ENCODE assay signal across 8 mouse cellular contexts in genomic region chr15:88827991-88828799, GRCm38 (mm10). TPM values are rescaled to one million over a fixed set of nuclear protein-coding genes. Genes with fewer than 3 reads are reported as not detected.
A peak's percentile ranks its signal among the peaks of the same experiment; 100 is the strongest.
DNase-seq lines count a peak whose midpoint lies in the region; ATAC-seq and TF ChIP-seq lines count a peak whose summit lies in the region.

No protein-coding gene starts in this region.

- DNase-seq in CD8-positive naive resting alpha-beta T cell, adult 2 months (ENCODE audit: low read depth in 2 of 2, low spot score in 2 of 2): peak; percentile 32 to 49
- DNase-seq in adrenal gland, postnatal 14 days: peak; percentile 77
- DNase-seq in retina, embryonic 14.5 days (ENCODE audit: low spot score): peak; percentile 73
- peak; percentile 82 for DNase-seq in thymus, postnatal 4 days

- no peaks in the 10 kb centered on the region for H3K4me1 ChIP-seq in embryonic fibroblast, embryonic 13.5 days (ENCODE audit: control insufficient read depth, insufficient read depth, low read length)
- H3K4me1 ChIP-seq in heart, embryonic 13.5 days: peaks cover 47% of the 10 kb centered on the region
- peaks cover 7% of the 10 kb centered on the region; the same call in 1 of the 2 replicates for H3K4me1 ChIP-seq in kidney, embryonic 14.5 days (ENCODE audit: control insufficient read depth, insufficient read depth, low read length)
- H3K4me1 ChIP-seq in lung, embryonic 15.5 days: peaks cover 7% of the 10 kb centered on the region

- no peak for ATAC-seq in heart, embryonic 13.5 days (ENCODE audit: extremely low read depth, insufficient number of reproducible peaks, low FRiP score, low TSS enrichment)
- peak; percentile 50 for ATAC-seq in kidney, embryonic 14.5 days (ENCODE audit: low FRiP score, low TSS enrichment)
- ATAC-seq in lung, embryonic 15.5 days (ENCODE audit: borderline replicate concordance, extremely low read depth, low FRiP score, low TSS enrichment): peak; percentile 43

- H3K27me3 ChIP-seq in heart, embryonic 13.5 days (replicated peaks): no peaks in the 10 kb centered on the region
- no peaks in the 10 kb centered on the region for H3K27me3 ChIP-seq in kidney, embryonic 14.5 days (ENCODE audit: control insufficient read depth, insufficient read depth, low read length)
- H3K27me3 ChIP-seq in lung, embryonic 15.5 days: no peaks in the 10 kb centered on the region

- WGBS in heart, embryonic 13.5 days: 19% methylated on average over 9 of the region's 9 CpGs
- WGBS in kidney, embryonic 14.5 days: 27% methylated on average over 9 of the region's 9 CpGs
- 20% methylated on average over 9 of the region's 9 CpGs for WGBS in lung, embryonic 15.5 days

- no peak for TF ChIP-seq POLR2A in embryonic fibroblast, embryonic 13.5 days (IDR thresholded peaks at IDR 0.05; ENCODE audit: low read depth, low read length)

- 0 out of 2 replicates have a peak overlapping the region, but pooled peaks have one; percentile 8 for H3K9ac ChIP-seq in heart, embryonic 13.5 days
- H3K9ac ChIP-seq in kidney, embryonic 14.5 days (ENCODE audit: low read depth, low read length): no peak overlapping the region
- H3K9ac ChIP-seq in lung, embryonic 15.5 days: no peak overlapping the region

- H3K36me3 ChIP-seq in heart, embryonic 13.5 days: peaks cover 36% of the 10 kb centered on the region
- H3K36me3 ChIP-seq in kidney, embryonic 14.5 days (ENCODE audit: control insufficient read depth, insufficient read depth, low read length): peaks cover 31% of the 10 kb centered on the region
- H3K36me3 ChIP-seq in lung, embryonic 15.5 days: peaks cover 27% of the 10 kb centered on the region

- H3K4me2 ChIP-seq in heart, embryonic 13.5 days: no peak overlapping the region
- H3K4me2 ChIP-seq in kidney, embryonic 14.5 days (replicated peaks; ENCODE audit: low read depth, low read length): no peak overlapping the region
- no peak overlapping the region for H3K4me2 ChIP-seq in lung, embryonic 15.5 days

- H3K27ac ChIP-seq in embryonic fibroblast, embryonic 13.5 days (ENCODE audit: insufficient read depth, low read length): no peak overlapping the region
- no peak overlapping the region for H3K27ac ChIP-seq in heart, embryonic 13.5 days (replicated peaks)
- no peak overlapping the region for H3K27ac ChIP-seq in kidney, embryonic 14.5 days (ENCODE audit: low read depth, low read length)
- H3K27ac ChIP-seq in lung, embryonic 15.5 days: no peak overlapping the region

- no peak overlapping the region for H3K4me3 ChIP-seq in embryonic fibroblast, embryonic 13.5 days (ENCODE audit: insufficient read depth, low read length)
- no peak overlapping the region for H3K4me3 ChIP-seq in heart, embryonic 13.5 days
- H3K4me3 ChIP-seq in kidney, embryonic 14.5 days (ENCODE audit: low read length): no peak overlapping the region
- H3K4me3 ChIP-seq in lung, embryonic 15.5 days: no peak overlapping the region

- peak; percentile 66 for TF ChIP-seq CTCF in embryonic fibroblast, embryonic 13.5 days (IDR thresholded peaks at IDR 0.05; ENCODE audit: borderline replicate concordance, insufficient read depth, low read length)

- no peaks in the 10 kb centered on the region for H3K9me3 ChIP-seq in heart, embryonic 13.5 days
- no peaks in the 10 kb centered on the region for H3K9me3 ChIP-seq in kidney, embryonic 14.5 days (ENCODE audit: control insufficient read depth, low read length)
- no peaks in the 10 kb centered on the region for H3K9me3 ChIP-seq in lung, embryonic 15.5 days

RNA-seq across cellular contexts. Expression of gene Creld2, which starts 8.7 kb away (rescaled TPM):
- 33.0 and 35.0 TPM in 2 replicates for total RNA-seq in adrenal gland, postnatal 14 days (2021)
- polyA plus RNA-seq in embryonic fibroblast, embryonic 13.5 days (2011; ENCODE audit: insufficient read length, low read depth, missing spikeins): 29.6 and 34.6 TPM in 2 replicates
- 54.1 and 63.7 TPM in 2 replicates for polyA plus RNA-seq in heart, embryonic 13.5 days (2015; fragmentation: Nextera tagmentation; extraction: Ambion mirVana)
- polyA plus RNA-seq in kidney, embryonic 14.5 days (2014; fragmentation: Nextera tagmentation; extraction: Ambion mirVana): 80.3 and 100 TPM in 2 replicates
- 107 and 110 TPM in 2 replicates for polyA plus RNA-seq in lung, embryonic 15.5 days (2015; fragmentation: Nextera tagmentation; extraction: Ambion mirVana)

RNA-seq across cellular contexts. Expression of gene Alg12, which starts 9.1 kb away (rescaled TPM):
- 14.3 and 14.8 TPM in 2 replicates for total RNA-seq in adrenal gland, postnatal 14 days (2021)
- polyA plus RNA-seq in embryonic fibroblast, embryonic 13.5 days (2011; ENCODE audit: insufficient read length, low read depth, missing spikeins): 9.1 and 13.0 TPM in 2 replicates
- 8.9 and 10.5 TPM in 2 replicates for polyA plus RNA-seq in heart, embryonic 13.5 days (2015; fragmentation: Nextera tagmentation; extraction: Ambion mirVana)
- 8.6 and 13.7 TPM in 2 replicates for polyA plus RNA-seq in kidney, embryonic 14.5 days (2014; fragmentation: Nextera tagmentation; extraction: Ambion mirVana)
- polyA plus RNA-seq in lung, embryonic 15.5 days (2015; fragmentation: Nextera tagmentation; extraction: Ambion mirVana): 11.7 and 14.4 TPM in 2 replicates

RNA-seq across cellular contexts. Expression of gene Pim3, which starts 33.8 kb away (rescaled TPM):
- 70.9 and 76.5 TPM in 2 replicates for total RNA-seq in adrenal gland, postnatal 14 days (2021)
- 9.6 and 11.6 TPM in 2 replicates for polyA plus RNA-seq in embryonic fibroblast, embryonic 13.5 days (2011; ENCODE audit: insufficient read length, low read depth, missing spikeins)
- polyA plus RNA-seq in heart, embryonic 13.5 days (2015; fragmentation: Nextera tagmentation; extraction: Ambion mirVana): 51.8 and 57.0 TPM in 2 replicates
- polyA plus RNA-seq in kidney, embryonic 14.5 days (2014; fragmentation: Nextera tagmentation; extraction: Ambion mirVana): 37.4 and 46.2 TPM in 2 replicates
- 65.9 and 70.3 TPM in 2 replicates for polyA plus RNA-seq in lung, embryonic 15.5 days (2015; fragmentation: Nextera tagmentation; extraction: Ambion mirVana)
